Mouse (Mus musculus) intestine, embryonic 14.5 days (tissue): ENCODE measurements around the gene Tshb. TPM values are rescaled to one million over a fixed set of nuclear protein-coding genes. Genes with fewer than 3 reads are reported as not detected.

Experiments
- ATAC-seq: fragments of 200-750 bp; cut with Nextera tagmentation; replicated peaks from 2 replicates; pipeline ENCODE4 v1.8.0; 2017; ENCODE audit warnings: low read depth, moderate number of reproducible peaks, moderate TSS enrichment, moderate library complexity; ENCODE audit not compliant: low FRiP score, low TSS enrichment
- DNase-seq: peaks from one replicate; pipeline ENCODE4 v3.0.0-alpha.2; 2018; ENCODE audit warnings: low spot score
- H3K27ac ChIP-seq: fragments of 300-500 bp; sonication (generic); 2 replicates; pipeline ENCODE4 v1.5.1; 2014; ENCODE audit warnings: low read depth, mild to moderate bottlenecking, control low read depth
- H3K27me3 ChIP-seq: fragments of 300-500 bp; sonication (generic); replicated peaks from 2 replicates; pipeline ENCODE4 v1.6.1; 2014; ENCODE audit warnings: low read length, control low read depth; ENCODE audit not compliant: control insufficient read depth, insufficient read depth
- H3K36me3 ChIP-seq: fragments of 300-500 bp; sonication (generic); 2 replicates; pipeline ENCODE4 v1.6.1; 2014; ENCODE audit warnings: low read length, control low read depth; ENCODE audit not compliant: control insufficient read depth, insufficient read depth
- H3K4me1 ChIP-seq: fragments of 300-500 bp; sonication (generic); replicated peaks from 2 replicates; pipeline ENCODE4 v1.6.1; 2014; ENCODE audit warnings: low read length, control low read depth, mixed read lengths; ENCODE audit not compliant: control insufficient read depth, insufficient read depth
- H3K4me2 ChIP-seq: fragments of 300-500 bp; sonication (generic); 2 replicates; pipeline ENCODE4 v1.6.1; 2014; ENCODE audit warnings: low read length
- H3K4me3 ChIP-seq: fragments of 300-500 bp; sonication (generic); 2 replicates; pipeline ENCODE4 v1.5.1; 2014; ENCODE audit warnings: low read depth, low read length, control low read depth, mixed read lengths
- H3K9ac ChIP-seq: fragments of 300-500 bp; sonication (generic); 2 replicates; pipeline ENCODE4 v1.6.1; 2014; ENCODE audit warnings: mild to moderate bottlenecking, low read length
- H3K9me3 ChIP-seq: fragments of 300-500 bp; sonication (generic); 2 replicates; pipeline ENCODE4 v1.6.1; 2016; ENCODE audit warnings: low read length, control low read depth; ENCODE audit not compliant: control insufficient read depth
- WGBS: fragments of 180-500 bp; shearing (Covaris S2); extraction: QIAGEN DNeasy Blood & Tissue Kit; methylation state at CpG from one replicate; pipeline ENCODE4 v1.1.7; 2014; 5-methylcytosine and 5-hydroxymethylcytosine counted together
- polyA plus RNA-seq: library from polyadenylated mRNA; unstranded; fragments of >200 nt; fragmentation: Nextera tagmentation; extraction: Ambion mirVana; gene quantifications from 2 replicates; pipeline ENCODE4 v1.2.1, GENCODE M21; 2014

Gene Tshb
- polyA plus RNA-seq, 1 experiment from 2014 or later = 0.16 TPM

GRCm38 (mm10) chr3:102735031-102735558, 47.4 kb downstream of the Tshb start:
- Histone ChIP-seq H3K4me3 (peak overlapping the region; percentile 79), H3K27ac (peak overlapping the region; percentile 92), H3K36me3 (no peaks in the 10 kb centered on the region), H3K4me2 (peak overlapping the region; percentile 81), H3K9ac (peak overlapping the region; percentile 67), H3K4me1 (peaks cover 33% of the 10 kb centered on the region), H3K27me3 (no peaks in the 10 kb centered on the region), H3K9me3 (no peaks in the 10 kb centered on the region)
- 2% methylated on average over 32 of the region's 33 CpGs for WGBS
- no peak for DNase-seq
- peak; percentile 70 for ATAC-seq

GRCm38 (mm10) chr3:102734313-102735030, 48.0 kb downstream of the Tshb start, which contains the start of gene Tspan2:
TSS of gene Tspan2 (plus strand) at chr3:102734529.
- H3K4me3 ChIP-seq = peak within 1 kb of the TSS; percentile 79
- H3K9ac ChIP-seq = peak within 1 kb of the TSS; percentile 67
- H3K36me3 ChIP-seq = no peaks in the 10 kb centered on the region
- H3K4me2 ChIP-seq = peak within 1 kb of the TSS; percentile 81
- no peaks in the 10 kb centered on the region for H3K9me3 ChIP-seq
- H3K27me3 ChIP-seq = no peaks in the 10 kb centered on the region
- H3K4me1 ChIP-seq = peaks cover 33% of the 10 kb centered on the region
- 2% methylated on average over 49 of the region's 54 CpGs for whole genome bisulfite sequencing
- ATAC-seq = peak; percentile 84
- peak; percentile 94 for DNase-seq
- H3K27ac ChIP-seq = peak within 1 kb of the TSS; percentile 92

- WGBS = 23% methylated on average over 6 of the region's 6 CpGs
- DNase-seq = no peak
- Histone ChIP-seq H3K4me1 (peaks cover 32% of the 10 kb centered on the region), H3K27me3 (no peaks in the 10 kb centered on the region), H3K27ac (peak overlapping the region; percentile 92), H3K9ac (peak overlapping the region; percentile 67), H3K9me3 (no peaks in the 10 kb centered on the region), H3K4me3 (peak overlapping the region; percentile 79), H3K36me3 (no peaks in the 10 kb centered on the region), H3K4me2 (peak overlapping the region; percentile 81)
- ATAC-seq = no peak
Measured at GRCm38 (mm10) chr3:102733936-102734312, 48.6 kb downstream of the Tshb start.

GRCm38 (mm10) chr3:102733050-102733449, 49.5 kb downstream of the Tshb start:
- peak overlapping the region; percentile 92; the same call in 1 of the 2 replicates for H3K27ac ChIP-seq
- H3K4me1 ChIP-seq = peaks cover 24% of the 10 kb centered on the region
- WGBS = 83% methylated on average over 3 of the region's 3 CpGs
- H3K4me2 ChIP-seq = no peak overlapping the region
- H3K9ac ChIP-seq = no peak overlapping the region
- ATAC-seq = no peak
- no peaks in the 10 kb centered on the region for H3K9me3 ChIP-seq
- no peaks in the 10 kb centered on the region for H3K36me3 ChIP-seq
- no peak overlapping the region for H3K4me3 ChIP-seq
- no peak for DNase-seq
- H3K27me3 ChIP-seq = no peaks in the 10 kb centered on the region

GRCm38 (mm10) chr3:102732619-102733018, 49.9 kb downstream of the Tshb start:
- H3K4me3 ChIP-seq = no peak overlapping the region
- 80% methylated on average over 4 of the region's 4 CpGs for WGBS
- DNase-seq (no peak), ATAC-seq (no peak)
- no peaks in the 10 kb centered on the region for H3K9me3 ChIP-seq
- H3K27ac ChIP-seq = no peak overlapping the region
- no peaks in the 10 kb centered on the region for H3K36me3 ChIP-seq
- H3K4me2 ChIP-seq = no peak overlapping the region
- H3K27me3 ChIP-seq = no peaks in the 10 kb centered on the region
- H3K9ac ChIP-seq = no peak overlapping the region
- H3K4me1 ChIP-seq = peaks cover 20% of the 10 kb centered on the region

- Histone ChIP-seq H3K9me3 (no peaks in the 10 kb centered on the region), H3K27me3 (no peaks in the 10 kb centered on the region), H3K4me2 (no peak overlapping the region), H3K9ac (no peak overlapping the region), H3K4me3 (no peak overlapping the region), H3K36me3 (no peaks in the 10 kb centered on the region), H3K27ac (no peak overlapping the region), H3K4me1 (peaks cover 8% of the 10 kb centered on the region; the same call in 1 of the 2 replicates)
- ATAC-seq (no peak), DNase-seq (no peak)
- WGBS = 73% methylated on average over 3 of the region's 3 CpGs
Measured at GRCm38 (mm10) chr3:102731112-102731511, 51.4 kb downstream of the Tshb start.

- Histone ChIP-seq H3K9me3 (no peaks in the 10 kb centered on the region), H3K9ac (no peak overlapping the region), H3K4me1 (peaks cover 6% of the 10 kb centered on the region; the same call in 1 of the 2 replicates), H3K27ac (no peak overlapping the region), H3K27me3 (no peaks in the 10 kb centered on the region), H3K4me2 (no peak overlapping the region), H3K36me3 (no peaks in the 10 kb centered on the region), H3K4me3 (no peak overlapping the region)
- WGBS = 63% methylated on average over 5 of the region's 5 CpGs
- no peak for DNase-seq
- no peak for ATAC-seq
Measured at GRCm38 (mm10) chr3:102729416-102729815, 53.1 kb downstream of the Tshb start.
